Mouse (Mus musculus) ES-Bruce4 (cell line): ENCODE measurements around the gene Mcrip2. TPM values are rescaled to one million over a fixed set of nuclear protein-coding genes. Genes with fewer than 3 reads are reported as not detected.
"Not testable (repeated sequence)": the region's sequence is repeated elsewhere in the genome, so short reads cannot be mapped to it uniquely, and the experiment has no call there.

ENCODE experiments used
- H3K27ac ChIP-seq: 2 replicates; pipeline ENCODE4 v1.5.1; 2012; ENCODE audit warnings: low read length, inconsistent platforms; ENCODE audit not compliant: insufficient read depth
- H3K27me3 ChIP-seq: 2 replicates; pipeline ENCODE4 v1.6.1; 2012; ENCODE audit warnings: mild to moderate bottlenecking, low read length, inconsistent platforms; ENCODE audit not compliant: control insufficient read depth, poor library complexity, insufficient read depth, severe bottlenecking
- H3K36me3 ChIP-seq: 2 replicates; pipeline ENCODE4 v1.6.1; 2012; ENCODE audit warnings: inconsistent platforms, mild to moderate bottlenecking, low read length, moderate library complexity; ENCODE audit not compliant: control insufficient read depth, poor library complexity, insufficient read depth, severe bottlenecking
- H3K4me1 ChIP-seq: one replicate; pipeline ENCODE4 v1.8.1; 2011; ENCODE audit warnings: low read length; ENCODE audit not compliant: control insufficient read depth, insufficient read depth
- H3K4me3 ChIP-seq: 2 replicates; pipeline ENCODE4 v1.5.1; 2011; ENCODE audit warnings: low read depth, mild to moderate bottlenecking, low read length
- H3K9ac ChIP-seq: 2 replicates; pipeline ENCODE4 v1.6.1; 2012; ENCODE audit warnings: low read depth, mild to moderate bottlenecking, inconsistent platforms; ENCODE audit not compliant: poor library complexity, severe bottlenecking
- H3K9me3 ChIP-seq: replicated peaks from 2 replicates; pipeline ENCODE4 v1.6.1; 2012; ENCODE audit warnings: mild to moderate bottlenecking, low read length, inconsistent platforms; ENCODE audit not compliant: control insufficient read depth, poor library complexity, insufficient read depth, severe bottlenecking
- CTCF ChIP-seq: IDR thresholded peaks from one replicate; pipeline ENCODE4 v1.8.1; 2011; ENCODE audit warnings: low read depth, low read length
- EP300 ChIP-seq: IDR thresholded peaks from 2 replicates; pipeline ENCODE4 v1.6.1; 2011; ENCODE audit warnings: low read depth, low read length; ENCODE audit not compliant: insufficient read depth
- POLR2A ChIP-seq: IDR thresholded peaks from one replicate; pipeline ENCODE4 v1.8.1; 2011; ENCODE audit warnings: low read length; ENCODE audit not compliant: insufficient read depth
- polyA plus RNA-seq: library from polyadenylated mRNA; stranded (reverse); fragments of >200 nt; gene quantifications from 2 replicates; pipeline ENCODE4 v1.2.4, GENCODE M21; 2011; ENCODE audit warnings: low read depth; ENCODE audit not compliant: missing spikeins, insufficient read depth, insufficient read length

The Mcrip2 gene
- polyA plus RNA-seq, 1 experiment = 6.1 TPM

- peaks cover 3% of the 10 kb centered on the region for H3K4me1 ChIP-seq
- H3K36me3 ChIP-seq = no peaks in the 10 kb centered on the region
- no peaks in the 10 kb centered on the region for H3K9me3 ChIP-seq
- peak overlapping the region; percentile 89 for H3K4me3 ChIP-seq
- TF ChIP-seq EP300 = no peak
- no peak for TF ChIP-seq CTCF
- TF ChIP-seq POLR2A = peak; percentile 90
- peak overlapping the region; percentile 54; the same call in 1 of the 2 replicates for H3K27ac ChIP-seq
- H3K9ac ChIP-seq = peak overlapping the region; percentile 49
- no peaks in the 10 kb centered on the region for H3K27me3 ChIP-seq
Measured at GRCm38 (mm10) chr17:25875171-25876136, 6.9 kb upstream of the Mcrip2 start.

- no peak for TF ChIP-seq POLR2A
- no peak for TF ChIP-seq EP300
- no peak for TF ChIP-seq CTCF
- Histone ChIP-seq H3K9me3 (no peaks in the 10 kb centered on the region), H3K36me3 (no peaks in the 10 kb centered on the region), H3K27ac (peak within 1 kb of the TSS; percentile 54), H3K9ac (peak within 1 kb of the TSS; percentile 49), H3K27me3 (no peaks in the 10 kb centered on the region), H3K4me3 (peak within 1 kb of the TSS; percentile 89), H3K4me1 (peaks cover 3% of the 10 kb centered on the region)
Measured at GRCm38 (mm10) chr17:25874721-25875170, 6.2 kb upstream of the Mcrip2 start, which contains the start of gene Mettl26. Mettl26 (plus strand) TSS chr17:25875074.

GRCm38 (mm10) chr17:25874148-25874720 is 5.7 kb upstream of the Mcrip2 start:
- Histone ChIP-seq H3K9ac (peak overlapping the region; percentile 49), H3K27ac (peak overlapping the region; percentile 7; the same call in 1 of the 2 replicates), H3K4me3 (peak overlapping the region; percentile 89), H3K9me3 (no peaks in the 10 kb centered on the region), H3K4me1 (peaks cover 3% of the 10 kb centered on the region), H3K36me3 (no peaks in the 10 kb centered on the region), H3K27me3 (no peaks in the 10 kb centered on the region)
- TF ChIP-seq CTCF (no peak), EP300 (no peak), POLR2A (no peak)

GRCm38 (mm10) chr17:25873405-25874147 is 5.0 kb upstream of the Mcrip2 start:
- H3K9me3 ChIP-seq = no peaks in the 10 kb centered on the region
- peaks cover 3% of the 10 kb centered on the region for H3K4me1 ChIP-seq
- H3K27me3 ChIP-seq = no peaks in the 10 kb centered on the region
- H3K36me3 ChIP-seq = no peaks in the 10 kb centered on the region
- H3K27ac ChIP-seq = no peak overlapping the region
- H3K9ac ChIP-seq = no peak overlapping the region
- no peak overlapping the region; the same call in 1 of the 2 replicates for H3K4me3 ChIP-seq
- TF ChIP-seq CTCF (no peak), EP300 (no peak), POLR2A (no peak)

GRCm38 (mm10) chr17:25872676-25873075 is 4.1 kb upstream of the Mcrip2 start:
- H3K9ac ChIP-seq = no peak overlapping the region
- H3K27ac ChIP-seq = no peak overlapping the region
- TF ChIP-seq CTCF = no peak
- TF ChIP-seq EP300 = no peak
- TF ChIP-seq POLR2A = no peak
- H3K4me1 ChIP-seq = peaks cover 3% of the 10 kb centered on the region
- H3K4me3 ChIP-seq = no peak overlapping the region
- no peaks in the 10 kb centered on the region for H3K27me3 ChIP-seq
- H3K36me3 ChIP-seq = no peaks in the 10 kb centered on the region
- no peaks in the 10 kb centered on the region for H3K9me3 ChIP-seq

- H3K27ac ChIP-seq, H3K27me3 ChIP-seq, H3K36me3 ChIP-seq, H3K9ac ChIP-seq, H3K9me3 ChIP-seq, H3K4me1 ChIP-seq, H3K4me3 ChIP-seq: not testable (repeated sequence)
Measured at GRCm38 (mm10) chr17:25871566-25871965, 3.0 kb upstream of the Mcrip2 start.
